Mouse (Mus musculus): ENCODE data around the gene Gm7978. TPM values are rescaled to one million over a fixed set of nuclear protein-coding genes. Genes with fewer than 3 reads are reported as not detected.

The Gm7978 gene
- not detected in 2 replicates for polyA plus RNA-seq (2012; rRNA removed)

GRCm38 (mm10) chr5:95736073-95736472 is at the start of gene Gm7978:
Gm7978 (minus strand) TSS chr5:95736173.

GRCm38 (mm10) chr5:95775690-95776089 is 39.7 kb upstream of the Gm7978 start, which contains the start of gene E330014E10Rik:
E330014E10Rik (plus strand) TSS chr5:95775990.

GRCm38 (mm10) chr5:95741714-95742113 is 5.7 kb upstream of the Gm7978 start, which contains the start of gene Gm7982:
Gm7982 (plus strand) TSS chr5:95742014.

Other genes starting within 250 kb of the Gm7978 start
- not detected in 2 replicates for gene Gm3286, start 225.4 kb downstream of the Gm7978 start, polyA plus RNA-seq (2012; rRNA removed)
- not detected in 2 replicates for gene Gm7971, start 141.3 kb downstream of the Gm7978 start, polyA plus RNA-seq (2012; rRNA removed)
- not detected in 2 replicates for gene Gm7982, start 5.8 kb upstream of the Gm7978 start, polyA plus RNA-seq (2012; rRNA removed)
- gene E330014E10Rik, start 39.8 kb upstream of the Gm7978 start, polyA plus RNA-seq (2012; rRNA removed): not detected in 2 replicates
- not detected in 2 replicates for gene Cxcl13, start 220.8 kb upstream of the Gm7978 start, polyA plus RNA-seq (2012; rRNA removed)

Data from stomach, adult 2 months (tissue).